Mouse (Mus musculus): ENCODE measurements around the gene Cdc37. TPM values are rescaled to one million over a fixed set of nuclear protein-coding genes. Genes with fewer than 3 reads are reported as not detected.
"Not testable (repeated sequence)": the region's sequence is repeated elsewhere in the genome, so short reads cannot be mapped to it uniquely, and the experiment has no call there.

Cdc37 gene
- polyA plus RNA-seq (2012; rRNA removed), result 49.3 and 65.5 TPM in 2 replicates

DNA sequence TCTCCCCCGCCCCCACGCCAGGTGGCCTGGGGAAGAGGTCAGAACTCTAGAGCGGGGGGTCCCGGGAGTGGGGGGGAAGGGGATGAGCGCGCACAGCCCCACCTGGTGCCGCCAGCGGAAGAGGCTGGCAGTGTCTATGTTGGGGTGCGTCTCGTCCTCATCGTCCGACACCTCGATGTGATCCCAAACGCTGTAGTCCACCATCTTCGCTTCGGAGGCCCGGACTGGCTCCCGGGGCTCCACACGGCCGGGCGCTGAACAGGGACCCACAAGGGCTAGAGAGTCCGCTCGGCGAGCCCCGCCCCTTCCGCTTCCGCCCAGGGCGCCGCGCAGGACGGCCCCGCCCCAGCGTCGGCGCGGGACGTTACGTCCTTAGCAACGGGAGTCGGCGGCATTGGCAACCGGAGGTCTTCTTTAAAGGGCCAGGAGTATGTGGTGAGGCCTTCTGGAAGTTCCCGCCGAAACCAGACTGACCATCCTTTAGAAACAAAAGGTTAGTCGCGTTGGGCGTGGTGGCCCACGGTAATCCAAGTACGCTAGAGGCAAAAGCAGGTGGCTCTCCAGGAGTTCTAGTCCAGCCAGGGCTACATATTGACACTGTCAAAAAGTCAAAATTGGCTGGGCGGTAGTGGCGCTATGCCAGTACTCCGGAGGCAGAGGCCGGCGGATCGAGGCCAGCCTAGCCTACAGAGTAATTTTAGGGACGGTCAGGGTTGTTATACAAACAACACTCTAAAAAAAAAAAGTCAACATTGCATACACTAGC, at the start of gene Cdc37:
Gene Cdc37, minus strand, starts transcription at position 329 of the 766 bp plus-strand sequence.
- peaks cover 28% of the 10 kb centered on the region for H3K4me1 ChIP-seq (ENCODE audit: control insufficient read depth, insufficient read depth, low read length)
- TF ChIP-seq CTCF (IDR thresholded peaks at IDR 0.05; ENCODE audit: insufficient read depth, low read length) (no peak), POLR2A (IDR thresholded peaks at IDR 0.05; ENCODE audit: borderline replicate concordance, extremely low read depth, low read depth, low read length) (peak; percentile 73)
- peak within 1 kb of the TSS; percentile 80 for H3K4me3 ChIP-seq (replicated peaks; ENCODE audit: extremely low read depth, low read depth, low read length)
- DNase-seq, result peak; percentile 91
- WGBS, result 2% methylated on average over 56 of the region's 56 CpGs

DNA sequence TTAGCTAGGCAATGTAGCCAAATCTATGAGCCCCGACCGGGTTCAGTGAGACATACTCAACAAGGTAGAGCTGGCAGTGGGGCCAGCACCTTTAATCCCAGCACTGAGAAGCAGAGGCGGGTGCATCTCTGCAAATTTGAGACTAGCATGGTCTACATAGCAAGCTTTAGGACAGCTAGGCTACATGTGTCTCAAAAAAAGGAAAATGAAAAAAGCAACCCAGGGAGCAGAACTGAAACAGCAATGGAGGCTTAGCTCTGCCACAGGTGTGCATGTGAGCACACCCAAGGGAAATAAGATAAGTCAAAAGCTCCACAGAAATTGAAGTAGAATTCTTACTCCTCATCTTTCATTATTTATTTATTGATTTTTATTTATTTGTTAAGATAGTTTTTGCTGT, 49.2 kb upstream of the Cdc37 start:
- H3K4me3 ChIP-seq (replicated peaks; ENCODE audit: extremely low read depth, low read depth, low read length), result no peak overlapping the region
- WGBS, result 87% methylated on average over 3 of the region's 3 CpGs
- DNase-seq, result no peak
- H3K4me1 ChIP-seq (ENCODE audit: control insufficient read depth, insufficient read depth, low read length), result no peaks in the 10 kb centered on the region
- TF ChIP-seq CTCF (IDR thresholded peaks at IDR 0.05; ENCODE audit: insufficient read depth, low read length) (no peak), POLR2A (IDR thresholded peaks at IDR 0.05; ENCODE audit: borderline replicate concordance, extremely low read depth, low read depth, low read length) (no peak)

DNA sequence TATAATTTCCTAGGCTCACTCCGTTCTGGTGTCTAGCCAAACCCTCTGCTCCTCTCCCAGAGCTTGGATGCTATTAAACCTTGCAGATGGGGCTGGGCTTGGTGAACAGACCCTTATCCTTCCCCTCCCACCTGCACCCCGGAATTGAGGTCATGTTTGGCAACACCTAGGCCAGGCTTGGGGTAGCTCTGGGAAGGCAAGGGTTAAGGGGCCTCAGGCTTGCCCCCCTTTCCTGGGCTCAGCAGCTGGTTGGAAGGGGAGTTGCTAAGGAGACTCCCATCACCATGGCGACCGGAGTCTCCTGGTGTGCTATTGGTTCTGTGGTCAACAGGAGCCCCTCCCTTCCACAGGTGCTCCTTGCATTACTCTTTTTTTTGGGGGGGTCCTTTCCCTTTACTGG, 48.2 kb upstream of the Cdc37 start:
- no peak for TF ChIP-seq CTCF (IDR thresholded peaks at IDR 0.05; ENCODE audit: insufficient read depth, low read length)
- no peak for TF ChIP-seq POLR2A (IDR thresholded peaks at IDR 0.05; ENCODE audit: borderline replicate concordance, extremely low read depth, low read depth, low read length)
- H3K4me3 ChIP-seq (replicated peaks; ENCODE audit: extremely low read depth, low read depth, low read length), result no peak overlapping the region
- no peaks in the 10 kb centered on the region for H3K4me1 ChIP-seq (ENCODE audit: control insufficient read depth, insufficient read depth, low read length)
- DNase-seq, result no peak
- 63% methylated on average over 4 of the region's 4 CpGs for WGBS

DNA sequence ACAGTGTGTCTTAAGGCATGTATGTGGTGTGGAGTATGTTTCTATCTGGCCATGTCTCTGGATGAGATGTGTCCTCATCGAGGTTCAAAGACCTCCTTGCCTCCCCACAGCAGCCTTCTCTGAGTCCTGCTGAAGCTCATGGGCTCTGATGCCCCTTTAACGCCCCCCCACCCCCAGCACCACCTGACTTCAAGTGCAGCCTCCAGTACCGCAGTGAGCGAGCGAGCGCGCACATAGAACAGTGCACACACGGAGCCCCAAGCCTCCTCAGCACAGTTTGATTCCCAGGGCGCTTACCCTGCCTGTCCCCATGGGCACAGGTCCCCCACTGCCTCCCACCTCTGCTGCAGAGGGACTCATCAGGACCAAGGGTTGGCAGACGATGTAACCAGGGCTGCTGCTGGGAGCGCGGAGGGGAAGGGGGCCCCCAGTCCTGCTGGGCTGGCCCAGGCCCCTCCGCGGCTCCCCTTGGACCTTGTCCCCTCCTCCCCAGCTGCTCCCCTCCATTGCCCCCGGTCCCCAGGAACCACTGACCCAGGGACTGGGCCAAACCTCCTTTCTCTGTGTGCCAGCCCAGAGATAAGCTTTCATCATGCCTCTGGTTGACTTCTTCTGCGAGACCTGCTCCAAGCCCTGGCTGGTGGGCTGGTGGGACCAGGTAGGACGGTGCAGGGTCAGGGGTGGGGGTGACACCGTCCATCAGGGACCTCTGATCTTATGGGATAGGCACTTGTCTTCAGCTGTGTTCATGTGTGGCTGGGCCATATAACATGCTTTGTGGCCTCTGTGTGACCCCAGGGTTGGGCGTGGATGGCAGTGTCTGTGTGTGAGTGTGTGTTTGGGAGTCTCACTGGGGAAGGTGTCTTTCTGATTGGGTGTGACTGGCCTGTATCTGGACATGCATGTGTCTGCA, 47.0 kb upstream of the Cdc37 start:
- Histone ChIP-seq H3K4me3 (replicated peaks; ENCODE audit: extremely low read depth, low read depth, low read length) (no peak overlapping the region), H3K4me1 (ENCODE audit: control insufficient read depth, insufficient read depth, low read length) (no peaks in the 10 kb centered on the region)
- no peak for TF ChIP-seq CTCF (IDR thresholded peaks at IDR 0.05; ENCODE audit: insufficient read depth, low read length)
- no peak for TF ChIP-seq POLR2A (IDR thresholded peaks at IDR 0.05; ENCODE audit: borderline replicate concordance, extremely low read depth, low read depth, low read length)
- 58% methylated on average over 19 of the region's 19 CpGs for WGBS
- DNase-seq, result no peak

DNA sequence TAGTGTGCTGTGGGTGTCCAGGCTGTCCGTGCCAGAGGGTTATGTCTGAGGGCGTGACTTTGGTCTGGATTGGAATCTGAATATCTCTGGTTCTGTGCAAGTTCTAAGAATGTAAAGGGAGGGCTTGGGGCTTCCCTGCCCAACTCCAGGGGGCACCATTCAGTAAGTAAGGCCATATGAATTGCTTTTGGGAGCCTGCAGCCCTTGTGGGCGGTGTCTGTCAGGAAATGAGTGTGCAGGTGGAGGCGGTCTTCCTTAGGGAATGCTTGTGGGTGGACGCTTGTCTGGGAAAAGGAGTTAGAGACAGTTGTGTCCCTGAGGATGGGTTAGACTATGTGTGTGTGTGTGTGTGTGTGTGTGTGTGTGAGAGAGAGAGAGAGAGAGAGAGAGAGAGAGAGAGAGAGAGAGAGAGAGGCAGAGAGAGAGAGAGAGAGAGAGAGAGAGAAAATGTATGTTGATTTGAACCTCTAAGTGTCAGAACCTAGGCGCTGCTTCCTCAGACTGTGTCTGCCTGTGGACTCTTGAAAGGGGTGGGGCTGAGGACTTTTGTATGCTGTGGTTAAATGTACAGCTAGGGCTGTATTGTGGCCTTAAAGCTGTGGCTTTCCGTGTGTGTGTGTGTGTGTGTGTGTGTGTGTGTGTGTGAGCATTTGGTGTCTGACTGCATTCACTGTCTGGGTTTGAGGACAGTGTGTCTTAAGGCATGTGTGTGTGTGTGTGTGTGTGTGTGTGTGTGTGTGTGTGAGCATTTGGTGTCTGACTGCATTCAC, 46.1 kb upstream of the Cdc37 start:
- not testable (repeated sequence) for DNase-seq; H3K4me1 ChIP-seq (ENCODE audit: control insufficient read depth, insufficient read depth, low read length); H3K4me3 ChIP-seq (replicated peaks; ENCODE audit: extremely low read depth, low read depth, low read length)
- 63% methylated on average over 7 of the region's 7 CpGs for WGBS

DNA sequence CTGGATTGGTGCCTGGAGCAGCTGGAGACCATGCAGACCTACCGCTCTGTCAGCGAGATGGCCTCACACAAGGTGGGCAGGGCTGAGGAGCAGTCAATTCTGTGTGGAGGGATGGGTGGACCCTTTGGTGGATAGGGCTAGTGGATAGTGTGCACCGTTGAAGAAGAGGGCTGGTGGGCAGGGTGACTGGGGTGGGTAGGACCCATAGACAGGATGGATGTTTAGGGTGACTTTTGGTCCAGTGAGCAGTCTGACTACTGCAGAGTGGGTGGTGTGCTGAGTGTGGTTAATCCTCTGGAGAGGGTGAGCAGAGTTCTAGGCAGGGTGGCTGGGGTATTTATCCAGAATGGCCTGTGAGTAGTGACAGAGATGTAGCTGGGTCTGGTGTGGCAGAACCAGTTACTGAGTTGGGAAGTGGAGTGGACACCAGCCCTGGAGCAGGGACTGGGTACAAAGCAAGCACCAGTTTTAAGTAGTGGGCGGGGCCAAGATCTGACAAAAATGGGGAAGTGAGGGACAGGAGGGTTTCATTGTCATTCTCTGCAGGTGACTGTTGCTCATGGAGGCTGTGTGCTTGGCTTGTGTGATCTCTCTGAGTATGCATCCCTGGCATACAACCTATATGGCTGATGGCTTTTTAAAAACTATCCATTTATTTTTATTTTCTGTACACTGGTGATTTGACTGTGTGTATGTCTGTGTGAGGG, 45.2 kb upstream of the Cdc37 start:
- 81% methylated on average over 4 of the region's 4 CpGs for WGBS
- TF ChIP-seq POLR2A (IDR thresholded peaks at IDR 0.05; ENCODE audit: borderline replicate concordance, extremely low read depth, low read depth, low read length), result no peak
- no peak for TF ChIP-seq CTCF (IDR thresholded peaks at IDR 0.05; ENCODE audit: insufficient read depth, low read length)
- no peak for DNase-seq
- Histone ChIP-seq H3K4me1 (ENCODE audit: control insufficient read depth, insufficient read depth, low read length) (no peaks in the 10 kb centered on the region), H3K4me3 (replicated peaks; ENCODE audit: extremely low read depth, low read depth, low read length) (no peak overlapping the region)

DNA sequence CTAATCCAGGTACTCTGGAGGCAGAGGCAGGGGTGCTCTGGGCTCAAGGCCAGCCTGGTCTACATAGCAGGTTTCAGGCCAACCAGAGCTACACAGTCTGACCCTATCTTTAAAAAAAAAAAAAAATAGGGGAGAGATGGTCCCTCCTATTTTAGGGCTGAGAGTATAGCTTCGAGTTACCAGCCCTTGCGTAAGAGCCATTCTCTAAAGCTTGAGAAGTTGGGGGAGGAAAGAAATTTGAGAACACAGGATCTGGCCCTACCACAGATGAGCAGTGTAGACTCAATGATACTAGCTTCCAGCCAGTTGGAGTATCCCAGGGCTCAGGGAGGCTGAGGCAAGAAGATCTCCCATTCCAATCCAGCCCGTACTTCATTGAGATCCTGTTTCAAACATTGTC, 44.0 kb upstream of the Cdc37 start:
- 77% methylated on average over 3 of the region's 3 CpGs for WGBS
- Histone ChIP-seq H3K4me3 (replicated peaks; ENCODE audit: extremely low read depth, low read depth, low read length) (no peak overlapping the region), H3K4me1 (ENCODE audit: control insufficient read depth, insufficient read depth, low read length) (no peaks in the 10 kb centered on the region)
- TF ChIP-seq CTCF (IDR thresholded peaks at IDR 0.05; ENCODE audit: insufficient read depth, low read length) (no peak), POLR2A (IDR thresholded peaks at IDR 0.05; ENCODE audit: borderline replicate concordance, extremely low read depth, low read depth, low read length) (no peak)
- no peak for DNase-seq

DNA sequence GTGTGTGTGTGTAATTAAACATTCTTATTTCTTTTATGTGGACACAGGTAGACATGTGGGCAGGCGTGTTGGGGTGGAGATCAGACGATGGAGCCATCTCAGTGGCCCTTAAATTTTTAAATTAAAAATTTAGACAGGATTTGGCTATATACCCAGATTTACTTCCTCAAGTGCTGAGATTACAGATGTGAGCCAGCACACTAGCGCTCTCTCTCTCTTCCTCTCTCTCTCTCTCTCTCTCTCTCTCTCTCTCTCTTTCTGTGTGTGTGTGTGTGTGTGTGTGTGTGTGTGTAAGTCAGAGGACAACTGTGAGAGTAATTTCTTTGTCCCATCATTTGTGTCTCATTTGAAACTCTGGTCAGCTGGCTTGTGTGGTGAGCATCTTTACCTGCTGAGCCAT, 40.9 kb upstream of the Cdc37 start:
- H3K4me1 ChIP-seq (ENCODE audit: control insufficient read depth, insufficient read depth, low read length), result no peaks in the 10 kb centered on the region
- H3K4me3 ChIP-seq (replicated peaks; ENCODE audit: extremely low read depth, low read depth, low read length), result no peak overlapping the region
- no peak for DNase-seq
- WGBS, result 67% methylated on average over 3 of the region's 3 CpGs
- TF ChIP-seq CTCF (IDR thresholded peaks at IDR 0.05; ENCODE audit: insufficient read depth, low read length) (no peak), POLR2A (IDR thresholded peaks at IDR 0.05; ENCODE audit: borderline replicate concordance, extremely low read depth, low read depth, low read length) (no peak)

DNA sequence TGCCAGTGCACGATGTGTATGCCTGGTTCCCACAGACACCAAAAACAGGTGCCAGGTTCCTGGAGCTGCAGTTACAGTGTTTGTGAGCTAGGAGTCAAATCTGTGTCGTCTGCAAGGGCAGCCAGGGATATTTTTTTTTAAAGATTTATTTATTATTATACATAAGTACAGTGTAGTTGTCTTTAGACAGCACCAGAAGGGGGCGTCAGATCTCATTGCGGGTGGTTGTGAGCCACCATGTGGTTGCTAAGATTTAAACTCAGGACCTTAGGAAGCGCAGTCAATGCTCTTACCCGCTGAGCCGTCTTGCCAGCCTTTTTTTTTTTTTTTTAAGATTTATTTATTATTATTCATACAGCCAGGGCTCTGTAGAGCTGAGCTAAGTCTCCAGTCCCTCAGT, 40.1 kb upstream of the Cdc37 start:
- TF ChIP-seq POLR2A (IDR thresholded peaks at IDR 0.05; ENCODE audit: borderline replicate concordance, extremely low read depth, low read depth, low read length) (no peak), CTCF (IDR thresholded peaks at IDR 0.05; ENCODE audit: insufficient read depth, low read length) (no peak)
- no peak for DNase-seq
- H3K4me1 ChIP-seq (ENCODE audit: control insufficient read depth, insufficient read depth, low read length), result no peaks in the 10 kb centered on the region
- WGBS, result 44% methylated on average over 7 of the region's 7 CpGs
- H3K4me3 ChIP-seq (replicated peaks; ENCODE audit: extremely low read depth, low read depth, low read length), result no peak overlapping the region

Data from lung, adult 2 months (tissue).